Mouse (Mus musculus) left cerebral cortex, adult 2 months (tissue): Measurements from ENCODE around the gene Cadm3. TPM values are rescaled to one million over a fixed set of nuclear protein-coding genes. Genes with fewer than 3 reads are reported as not detected.
"Not testable (repeated sequence)": the region's sequence is repeated elsewhere in the genome, so short reads cannot be mapped to it uniquely, and the experiment has no call there.

Source experiments
- DNase-seq, 2 experiments: peaks; one replicate each; pipeline ENCODE4 v3.0.0; 2021 to 2022; ENCODE audit warnings: low spot score in 2 of 2, mixed read lengths in 1 of 2; ENCODE audit errors: extremely low spot score in 1 of 2
- H3K27ac ChIP-seq: fragments of 200-600 bp; 2 replicates; pipeline ENCODE4 v1.8.1; 2022
- H3K4me3 ChIP-seq: fragments of 200-600 bp; 2 replicates; pipeline ENCODE4 v1.8.1; 2022
- CTCF ChIP-seq: fragments of 200-600 bp; IDR thresholded peaks from 2 replicates; pipeline ENCODE4 v1.8.1; 2022; ENCODE audit warnings: antibody characterized with exemption, mild to moderate bottlenecking, moderate library complexity
- intact Hi-C: fragments of 180-260 bp; cut with DNase I; formaldehyde crosslinking; loops from one replicate; pipeline ENCODE4 v1.15.1; 2025
- total RNA-seq, 2 experiments: library from RNA; stranded (reverse); gene quantifications; 2 replicates each; pipeline ENCODE4 v1.2.3; 2021

Gene Cadm3
- total RNA-seq, 2 experiments from 2014 or later = 437 to 438 TPM

DNA sequence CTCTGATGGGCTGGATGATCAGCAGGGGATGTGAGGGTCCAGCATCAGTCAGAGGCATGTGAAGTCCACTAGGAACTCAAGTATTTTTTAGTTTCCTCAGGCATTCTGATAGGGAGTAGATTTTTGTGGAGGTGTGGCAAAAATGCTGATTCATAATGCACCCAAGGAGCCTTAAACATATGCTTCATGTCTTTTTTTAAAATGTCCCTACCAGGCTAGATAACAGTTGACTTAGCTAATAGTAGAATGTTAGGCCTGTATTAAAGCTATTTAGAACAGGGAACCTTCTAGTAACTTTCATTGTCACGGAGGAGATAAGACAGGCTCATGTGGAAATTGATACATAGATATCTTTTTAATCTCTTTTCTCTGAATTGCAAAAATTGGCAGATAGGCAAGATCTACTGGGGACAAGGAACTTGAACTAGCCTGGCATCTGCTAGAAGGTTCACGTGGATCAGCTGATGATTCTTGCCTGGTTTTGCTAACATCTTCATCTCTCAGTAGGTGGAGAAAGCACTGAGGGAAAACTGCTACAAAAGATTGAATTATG lies 49.5 kb downstream of the Cadm3 start:
- no peak for TF ChIP-seq CTCF
- intact Hi-C loops = loop anchor here (10.0 kb wide), 1 partner anchor 947 kb away; no protein-coding TSS in a partner anchor
- no peak for DNase-seq
- H3K27ac ChIP-seq = no peak overlapping the region
- no peak overlapping the region for H3K4me3 ChIP-seq

- DNase-seq = no peak
- Histone ChIP-seq H3K4me3 (no peak overlapping the region), H3K27ac (no peak overlapping the region)
- no peak for TF ChIP-seq CTCF
- intact Hi-C loops = loop anchor here (10.0 kb wide), 1 partner anchor 949 kb away; no protein-coding TSS in a partner anchor
Observed at GRCm38 (mm10) chr1:173315725-173316124, 51.8 kb downstream of the Cadm3 start.

DNA sequence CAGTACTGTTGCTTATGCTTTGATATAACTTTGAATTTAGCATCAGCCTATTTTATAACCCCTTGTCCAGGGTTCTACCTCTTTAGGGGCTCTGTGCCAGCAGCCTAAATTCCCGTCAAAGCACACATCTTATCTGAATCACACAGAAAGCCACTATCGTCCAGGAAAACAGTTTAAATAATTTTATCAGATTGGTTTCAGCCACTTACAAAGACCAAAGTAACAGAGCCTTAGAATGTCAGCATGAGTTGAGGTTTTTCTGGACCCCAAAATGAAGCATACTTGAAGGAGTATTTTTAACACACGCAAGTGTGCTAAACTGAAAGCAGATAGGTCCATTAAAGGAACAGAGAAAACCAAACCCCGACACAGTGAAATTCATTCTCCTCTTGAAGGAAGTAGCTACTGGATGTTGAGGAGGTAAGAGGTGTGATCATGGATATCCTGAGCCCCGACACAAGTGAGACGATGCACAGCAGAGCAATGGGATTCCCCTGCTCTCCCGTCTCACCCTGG lies 53.9 kb downstream of the Cadm3 start:
- H3K4me3 ChIP-seq, DNase-seq, H3K27ac ChIP-seq: not testable (repeated sequence)
- intact Hi-C loops = loop anchor here (10.0 kb wide), 1 partner anchor 951 kb away; no protein-coding TSS in a partner anchor

DNA sequence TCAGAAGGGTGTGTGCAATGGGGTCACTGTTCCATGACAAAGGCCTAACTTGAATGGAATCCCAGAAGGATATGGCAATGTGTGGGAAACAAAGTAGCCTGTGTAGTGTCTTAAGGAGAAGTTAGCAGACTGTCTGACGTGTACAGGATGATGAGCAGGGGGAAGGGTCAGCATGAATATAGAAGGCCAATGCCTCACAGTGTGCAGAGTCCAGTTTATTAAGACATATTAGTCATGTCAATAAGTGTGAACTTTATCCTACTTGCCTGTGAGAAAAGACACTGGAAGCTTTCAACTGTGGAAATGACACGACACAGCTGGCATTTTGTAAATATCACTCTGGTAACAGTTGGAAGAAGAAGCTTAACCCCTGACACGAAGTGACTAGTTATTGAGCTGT lies 64.7 kb downstream of the Cadm3 start:
- DNase-seq, intact Hi-C loops, H3K27ac ChIP-seq, H3K4me3 ChIP-seq: not testable (repeated sequence)

Other genes with a start within 250 kb of the Cadm3 start
- gene Olfr1408, start 230.3 kb downstream of the Cadm3 start, total RNA-seq = not detected
- not detected for gene Olfr1406, start 177.1 kb downstream of the Cadm3 start, total RNA-seq
- gene Olfr218, start 169.9 kb downstream of the Cadm3 start, total RNA-seq = not detected
- gene Olfr1404, start 155.3 kb downstream of the Cadm3 start, total RNA-seq = not detected
- gene Fcer1a, start 140.5 kb downstream of the Cadm3 start, total RNA-seq = not detected
- not detected for gene Olfr418, start 101.7 kb downstream of the Cadm3 start, total RNA-seq
- not detected for gene Mptx2, start 89.9 kb downstream of the Cadm3 start, total RNA-seq
- gene Ackr1, start 33.9 kb downstream of the Cadm3 start, total RNA-seq = 10 to 100 TPM; 81.0 to 90.2 TPM
- gene Aim2, start 16.8 kb downstream of the Cadm3 start, total RNA-seq = 1 to 10 TPM; 2.5 to 4.1 TPM
- gene Ifi206, start 123.3 kb upstream of the Cadm3 start, total RNA-seq = not detected
- gene Ifi214, start 168.3 kb upstream of the Cadm3 start, total RNA-seq = not detected
- gene Ifi213, start 231.6 kb upstream of the Cadm3 start, total RNA-seq = not detected